Mouse (Mus musculus): ENCODE data around the gene Rsl1. TPM values are rescaled to one million over a fixed set of nuclear protein-coding genes. Genes with fewer than 3 reads are reported as not detected.
"Not testable (repeated sequence)": the region's sequence is repeated elsewhere in the genome, so short reads cannot be mapped to it uniquely, and the experiment has no call there.

The Rsl1 gene
- 10.5 and 15.2 TPM in 2 replicates for total RNA-seq (2017)

DNA sequence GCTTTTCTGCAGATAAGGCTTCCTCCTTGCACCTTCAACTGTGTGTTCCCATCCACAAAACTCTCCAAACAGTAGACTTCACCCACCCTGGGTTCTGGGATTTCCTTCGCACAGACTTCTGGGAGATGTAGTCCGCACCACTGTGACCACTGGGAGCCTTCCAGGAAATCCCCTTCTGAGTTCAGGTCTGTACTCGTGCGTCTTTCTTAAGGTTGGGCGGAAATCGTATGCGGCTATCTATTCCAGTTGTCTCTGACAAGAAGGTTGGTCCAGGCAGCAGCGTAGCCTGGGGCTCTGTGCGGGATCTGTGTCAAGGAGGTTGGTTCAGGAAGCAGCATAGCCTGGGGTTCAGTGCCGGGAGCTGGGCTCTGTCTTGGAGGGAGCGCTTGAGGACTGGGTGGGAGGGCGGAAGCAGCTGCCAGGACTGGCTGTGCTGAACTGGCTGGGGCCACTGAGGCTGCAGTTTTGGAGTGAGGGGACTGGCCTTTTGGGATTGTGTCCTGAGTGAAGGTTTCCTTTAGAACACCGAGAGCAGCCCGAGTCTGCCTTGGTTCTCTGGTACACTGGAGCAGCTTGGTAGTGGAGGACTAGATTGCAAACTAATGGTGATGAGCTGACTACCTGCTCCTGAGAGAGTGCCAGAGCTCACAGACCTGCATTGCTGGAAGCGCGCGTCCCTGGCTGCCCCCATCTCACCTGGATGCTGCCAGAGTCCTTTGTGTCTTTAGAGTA, at the start of gene Rsl1:
Gene Rsl1, plus strand, starts transcription at position 192 of the 732 bp plus-strand sequence.
- ATAC-seq (replicated peaks; ENCODE audit: low read depth, poor library complexity, severe bottlenecking) = peak; percentile 99

DNA sequence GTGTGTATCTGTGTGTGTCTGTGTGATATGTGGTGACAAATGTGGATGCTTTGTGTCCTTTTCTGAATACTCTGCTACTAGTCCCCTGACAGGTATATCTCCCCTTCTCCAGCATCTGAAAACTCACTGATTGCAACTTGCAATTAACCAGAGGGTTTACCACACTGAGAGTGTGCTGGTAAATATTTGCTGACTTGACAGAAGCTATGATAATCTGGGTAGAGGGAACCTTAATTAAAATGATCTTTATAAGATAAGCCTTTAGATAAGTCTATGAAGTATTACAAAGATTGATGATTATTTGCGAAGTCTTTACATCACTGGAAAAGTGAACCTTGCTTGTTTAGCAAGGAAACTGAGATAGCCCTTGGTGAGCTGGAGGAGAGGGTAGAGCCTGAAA, 48.5 kb upstream of the Rsl1 start:
- ATAC-seq (replicated peaks; ENCODE audit: low read depth, poor library complexity, severe bottlenecking) = no peak

DNA sequence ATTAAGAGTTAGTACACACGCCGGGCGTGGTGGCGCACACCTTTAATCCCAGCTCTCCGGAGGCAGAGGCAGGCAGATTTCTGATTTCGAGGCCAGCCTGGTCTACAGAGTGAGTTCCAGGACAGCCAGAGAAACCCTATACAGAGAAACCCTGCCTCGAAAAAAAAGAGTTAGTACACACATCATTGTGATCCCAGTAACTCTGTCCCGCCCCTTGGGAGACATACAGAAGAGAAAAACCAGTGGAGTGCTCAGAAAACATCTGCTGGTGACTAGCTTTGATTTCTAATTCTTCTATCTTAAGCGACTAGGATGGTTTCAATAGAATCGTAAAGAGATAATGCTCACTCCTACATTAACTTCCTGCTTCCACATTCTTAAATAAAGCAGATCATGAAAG, 45.5 kb upstream of the Rsl1 start:
- not testable (repeated sequence) for ATAC-seq (replicated peaks; ENCODE audit: low read depth, poor library complexity, severe bottlenecking)

DNA sequence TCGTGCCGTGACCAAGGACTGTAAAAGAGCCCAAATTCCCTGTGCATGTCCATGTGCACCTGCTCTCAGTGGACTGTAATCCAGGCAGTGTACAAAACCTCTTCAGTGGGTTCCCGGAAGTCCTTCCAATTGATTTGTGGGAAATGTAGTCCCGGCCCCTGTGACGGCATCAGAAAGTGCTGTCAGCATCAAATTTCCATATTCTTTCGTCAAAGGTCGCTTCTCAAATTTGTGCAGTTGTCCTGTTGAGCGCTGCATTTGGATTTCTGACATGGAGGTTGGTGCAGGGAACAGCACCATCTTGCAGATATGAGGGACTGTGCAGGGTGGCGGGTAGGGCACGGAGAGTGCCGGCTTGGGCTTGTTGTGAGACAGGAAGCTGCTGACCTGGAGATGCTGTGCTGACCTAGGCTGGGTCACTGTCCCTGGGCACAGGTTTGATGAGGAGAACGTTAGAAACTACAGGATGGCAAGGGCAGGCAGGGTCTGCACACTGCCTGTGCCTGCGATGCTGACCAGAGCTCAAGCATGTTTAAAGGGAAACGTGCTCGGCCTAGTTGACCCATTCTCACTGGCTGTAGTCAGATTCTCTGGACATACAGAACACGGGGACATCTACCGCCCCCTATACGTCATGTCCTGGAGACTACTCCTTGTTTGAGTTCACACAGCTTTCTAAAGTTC, 44.8 kb upstream of the Rsl1 start:
- peak; percentile 98 for ATAC-seq (replicated peaks; ENCODE audit: low read depth, poor library complexity, severe bottlenecking)

DNA sequence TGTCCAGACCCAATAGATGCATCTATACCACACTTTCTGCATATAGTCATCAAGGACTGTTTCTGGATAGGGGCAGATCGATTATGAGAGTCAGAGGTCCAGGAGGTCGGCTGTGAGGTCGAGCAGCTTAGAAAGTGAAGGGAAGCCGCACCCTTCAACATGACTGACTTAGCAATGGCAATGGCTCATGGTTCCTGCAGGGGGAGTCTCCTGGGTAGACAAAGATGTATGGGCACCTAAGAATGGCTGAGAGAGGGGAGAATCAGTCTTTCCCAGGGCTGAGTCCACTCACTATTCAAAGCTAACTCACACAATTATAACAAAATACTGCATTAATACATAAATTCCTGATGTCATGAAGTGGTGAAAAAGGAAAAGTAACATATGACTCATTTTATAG, 6.9 kb upstream of the Rsl1 start:
- peak; percentile 74 for ATAC-seq (replicated peaks; ENCODE audit: low read depth, poor library complexity, severe bottlenecking)

DNA sequence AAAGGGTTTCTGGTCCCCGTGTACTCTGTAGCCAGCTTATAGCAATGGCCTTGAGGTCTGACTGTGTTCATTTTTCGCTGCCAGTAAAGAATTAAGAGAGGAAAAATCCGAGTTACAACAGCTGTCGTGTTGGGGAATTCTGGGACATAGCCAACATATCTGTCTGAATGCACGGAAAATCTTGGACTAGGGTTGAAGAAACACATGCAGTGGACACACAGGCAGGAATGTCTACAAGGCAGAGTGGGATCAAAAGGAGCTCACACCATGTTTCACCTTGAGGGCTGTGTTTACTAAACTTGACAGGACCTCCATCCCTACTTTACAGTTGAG, 707 bp downstream of the Rsl1 start:
- no peak for ATAC-seq (replicated peaks; ENCODE audit: low read depth, poor library complexity, severe bottlenecking)

DNA sequence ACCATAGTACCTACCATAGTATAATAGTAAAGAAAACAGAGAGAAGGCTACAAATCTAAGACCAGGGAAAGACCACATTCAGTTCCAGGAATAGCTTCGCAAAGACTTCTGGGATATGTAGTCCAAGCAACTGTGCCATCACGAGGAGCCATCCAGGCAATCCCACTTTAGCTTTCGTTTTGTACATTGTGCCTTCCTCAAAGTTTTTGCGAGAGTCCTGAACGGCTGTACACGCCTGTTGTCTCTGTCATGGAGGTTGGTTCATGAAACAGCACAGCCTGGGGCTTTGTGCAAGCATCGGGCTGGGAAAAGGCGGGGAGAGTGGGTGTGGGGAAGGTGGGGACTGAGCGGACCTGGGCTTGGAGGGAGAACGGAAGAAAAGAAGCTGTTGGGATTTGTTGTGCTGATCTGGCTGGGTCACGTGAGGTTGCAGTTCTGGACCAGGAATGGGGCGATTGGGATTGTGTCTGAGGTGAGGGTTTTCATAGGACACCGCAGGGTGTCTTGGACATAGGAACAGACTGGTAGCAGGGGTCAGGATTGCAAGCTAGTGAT, 21.4 kb downstream of the Rsl1 start, which contains the start of gene Zfp455:
Gene Zfp455, plus strand, starts transcription at position 167 of the 555 bp plus-strand sequence.
- ATAC-seq (replicated peaks; ENCODE audit: low read depth, poor library complexity, severe bottlenecking) = peak; percentile 99

DNA sequence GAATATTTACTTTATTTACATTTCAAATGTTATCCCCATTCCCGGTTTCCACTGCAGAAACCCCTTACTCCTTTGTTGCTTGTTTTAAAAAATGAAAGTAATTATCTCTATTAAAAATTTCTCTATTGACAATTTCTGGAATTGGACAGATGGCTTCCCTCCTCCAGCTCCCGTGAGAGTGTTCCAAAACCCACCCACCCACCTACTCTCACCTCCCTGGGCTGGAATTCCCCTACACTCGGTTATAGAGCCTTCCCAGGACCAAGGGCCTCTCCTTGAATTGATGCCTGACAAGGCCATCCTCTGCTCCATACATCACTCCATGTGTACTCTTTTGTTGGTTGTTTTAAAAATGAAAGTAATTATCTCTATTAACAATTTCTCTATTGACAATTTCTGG, 28.7 kb downstream of the Rsl1 start:
- ATAC-seq (replicated peaks; ENCODE audit: low read depth, poor library complexity, severe bottlenecking) = no peak

DNA sequence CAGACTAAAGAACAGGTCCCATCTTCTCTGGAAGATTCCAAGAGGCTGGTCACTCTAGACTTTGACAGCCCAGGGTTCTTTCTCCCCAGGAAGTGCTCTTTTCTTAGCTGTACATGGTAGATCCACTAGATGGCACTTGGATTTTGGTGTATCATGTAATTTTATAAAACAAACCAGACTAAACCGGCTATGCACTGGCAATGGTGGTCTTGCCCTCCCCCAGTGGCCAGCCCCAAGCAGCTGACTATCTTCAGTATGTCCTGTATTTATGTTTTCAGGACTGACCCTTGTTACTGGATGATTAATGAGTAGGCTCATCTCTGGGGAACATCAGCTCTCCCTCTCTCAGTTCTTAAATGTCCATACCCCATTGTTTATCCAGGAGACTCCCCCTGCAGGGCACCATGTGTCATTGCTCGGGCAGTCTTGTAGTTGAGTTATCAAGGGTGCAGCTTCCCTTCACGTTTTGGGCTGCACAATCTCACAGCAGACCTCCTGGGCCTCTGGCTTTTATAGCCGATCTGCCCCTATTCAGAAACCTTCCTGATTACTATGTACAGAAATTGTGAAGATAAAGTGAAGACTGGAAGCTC, 41.1 kb downstream of the Rsl1 start:
- ATAC-seq (replicated peaks; ENCODE audit: low read depth, poor library complexity, severe bottlenecking) = peak; percentile 83

Other genes with a start within 250 kb of the Rsl1 start
- 6.5 and 7.4 TPM in 2 replicates for gene Zfp712, start 112.0 kb upstream of the Rsl1 start, total RNA-seq (2017)
- 4.2 and 5.0 TPM in 2 replicates for gene Zfp708, start 75.2 kb upstream of the Rsl1 start, total RNA-seq (2017)
- gene Gm28557, start 64.6 kb upstream of the Rsl1 start, total RNA-seq (2017) = 6.6 and 9.0 TPM in 2 replicates
- gene Rslcan18, start 56.9 kb upstream of the Rsl1 start, total RNA-seq (2017) = 2.8 TPM in 1 of 2 replicates, not detected in the other
- 6.4 and 7.2 TPM in 2 replicates for gene Zfp759, start 51.5 kb upstream of the Rsl1 start, total RNA-seq (2017)
- gene Zfp455, start 21.3 kb downstream of the Rsl1 start, total RNA-seq (2017) = 3.2 and 7.8 TPM in 2 replicates
- gene Zfp458, start 105.3 kb downstream of the Rsl1 start, total RNA-seq (2017) = 3.8 and 7.9 TPM in 2 replicates
- 2.0 and 2.6 TPM in 2 replicates for gene Zfp457, start 133.3 kb downstream of the Rsl1 start, total RNA-seq (2017)
- gene Zfp595, start 159.4 kb downstream of the Rsl1 start, total RNA-seq (2017) = 5.1 and 10.4 TPM in 2 replicates
- 0.92 and 8.2 TPM in 2 replicates for gene Gm28044, start 187.4 kb downstream of the Rsl1 start, total RNA-seq (2017)
- 8.7 and 9.1 TPM in 2 replicates for gene Zfp953, start 187.4 kb downstream of the Rsl1 start, total RNA-seq (2017)
- gene Gm28041, start 202.6 kb downstream of the Rsl1 start, total RNA-seq (2017) = 4.4 TPM in 1 of 2 replicates, not detected in the other
- gene Zfp456, start 202.6 kb downstream of the Rsl1 start, total RNA-seq (2017) = 4.3 and 4.4 TPM in 2 replicates
- gene Zfp429, start 226.6 kb downstream of the Rsl1 start, total RNA-seq (2017) = 5.3 and 6.3 TPM in 2 replicates
- gene Zfp459, start 248.2 kb downstream of the Rsl1 start, total RNA-seq (2017) = 1.2 and 6.1 TPM in 2 replicates

Data from common myeloid progenitor, adult 5-6 weeks (primary cell).